ENCODE assay signal across 28 mouse cellular contexts in the genomic region with DNA sequence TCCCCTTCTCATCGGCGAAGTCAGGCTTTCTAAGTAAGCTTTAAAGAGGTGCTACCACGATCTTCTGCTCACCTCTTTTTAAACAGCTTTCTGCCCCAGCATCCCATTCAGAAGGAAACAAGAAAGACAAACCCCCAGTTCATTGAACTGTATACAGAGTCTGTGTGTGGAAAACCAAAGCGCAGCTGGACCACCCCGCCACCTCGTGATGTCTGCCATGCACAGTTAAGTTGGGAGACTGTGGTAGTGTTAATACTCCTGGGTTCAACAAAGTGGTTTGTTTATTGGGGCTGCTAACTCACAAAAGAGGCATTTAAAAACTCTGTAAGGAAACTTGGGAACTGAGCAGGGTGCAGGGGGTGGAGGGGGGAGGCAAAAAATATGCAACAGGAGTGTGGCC. TPM values are rescaled to one million over a fixed set of nuclear protein-coding genes. Genes with fewer than 3 reads are reported as not detected.
A peak's percentile ranks its signal among the peaks of the same experiment; 100 is the strongest.
DNase-seq lines count a peak whose midpoint lies in the region; ATAC-seq and TF ChIP-seq lines count a peak whose summit lies in the region.
"Had no signal": no experiment of that assay in that cellular context is flagged by ENCODE, and none has a peak within 500 bp of the region (broad histone marks: within the 10 kb centered on the region; RNA-seq: fewer than 3 reads in every experiment).

No protein-coding gene starts in this region.

- H3K4me1 ChIP-seq in heart, embryonic 12.5 days (replicated peaks): peaks cover 92% of the 10 kb centered on the region
- no peaks in the 10 kb centered on the region for H3K4me1 ChIP-seq in hindbrain, postnatal 0 days (ENCODE audit: insufficient read depth, low read length)
- 0 out of 2 replicates have a peak, but pooled peaks cover 5% of the 10 kb centered on the region for H3K4me1 ChIP-seq in hindbrain, embryonic 12.5 days
- H3K4me1 ChIP-seq in limb, embryonic 10.5 days: peaks cover 16% of the 10 kb centered on the region; the same call in 1 of the 2 replicates
- peaks cover 41% of the 10 kb centered on the region for H3K4me1 ChIP-seq in limb, embryonic 12.5 days (replicated peaks)
- peaks cover 8% of the 10 kb centered on the region; the same call in 1 of the 2 replicates for H3K4me1 ChIP-seq in midbrain, embryonic 13.5 days (replicated peaks)
- H3K4me1 ChIP-seq: hindbrain, embryonic 13.5 days; neural tube, embryonic 15.5 days had no signal

- H3K4me2 ChIP-seq in heart, embryonic 12.5 days: no peak overlapping the region
- H3K4me2 ChIP-seq in hindbrain, postnatal 0 days (ENCODE audit: low read depth, low read length): no peak overlapping the region
- H3K4me2 ChIP-seq in hindbrain, embryonic 12.5 days (replicated peaks): no peak overlapping the region
- H3K4me2 ChIP-seq in limb, embryonic 12.5 days: peak overlapping the region; percentile 10
- H3K4me2 ChIP-seq in midbrain, embryonic 13.5 days (replicated peaks): no peak overlapping the region
- H3K4me2 ChIP-seq: hindbrain, embryonic 13.5 days; kidney, embryonic 15.5 days; liver, embryonic 11.5 days; neural tube, embryonic 15.5 days had no signal

- no peak for DNase-seq in heart, adult 11 months
- DNase-seq in hindbrain, postnatal 0 days (ENCODE audit: low spot score): no peak
- no peak for DNase-seq in limb, embryonic 10.5 days (ENCODE audit: low spot score)
- no peak for DNase-seq in adrenal gland, postnatal 25 days
- DNase-seq: adrenal gland, adult 2 months; B cell, adult 2 months; cerebellum, adult 8-10 months; cerebellum, postnatal 25 days; gastrocnemius, postnatal 10 days; lung, postnatal 4 days; midbrain, embryonic 14.5 days; retina, postnatal 1 day; right cerebral cortex, postnatal 14 days; thymus, postnatal 14 days had no signal

- H3K9ac ChIP-seq in heart, embryonic 12.5 days: no peak overlapping the region
- H3K9ac ChIP-seq in hindbrain, postnatal 0 days (replicated peaks; ENCODE audit: low read length): no peak overlapping the region
- no peak overlapping the region for H3K9ac ChIP-seq in hindbrain, embryonic 12.5 days
- no peak overlapping the region for H3K9ac ChIP-seq in limb, embryonic 12.5 days (replicated peaks)
- H3K9ac ChIP-seq in midbrain, embryonic 13.5 days (replicated peaks): no peak overlapping the region
- H3K9ac ChIP-seq: hindbrain, embryonic 13.5 days; kidney, embryonic 15.5 days; neural tube, embryonic 15.5 days had no signal

- peak overlapping the region; percentile 12 for H3K27ac ChIP-seq in heart, embryonic 12.5 days (ENCODE audit: poor library complexity, severe bottlenecking)
- no peak overlapping the region for H3K27ac ChIP-seq in hindbrain, postnatal 0 days
- H3K27ac ChIP-seq in hindbrain, embryonic 12.5 days: no peak overlapping the region
- H3K27ac ChIP-seq in limb, embryonic 10.5 days: peak overlapping the region; percentile 53; the same call in 1 of the 2 replicates
- H3K27ac ChIP-seq in limb, embryonic 12.5 days: peak overlapping the region; percentile 80
- H3K27ac ChIP-seq in midbrain, embryonic 13.5 days: no peak overlapping the region
- H3K27ac ChIP-seq: hindbrain, embryonic 13.5 days; left cerebral cortex, adult 2 months; neural tube, embryonic 15.5 days had no signal

- no peak overlapping the region for H3K4me3 ChIP-seq in heart, embryonic 12.5 days
- H3K4me3 ChIP-seq in hindbrain, postnatal 0 days (ENCODE audit: low read length): no peak overlapping the region
- H3K4me3 ChIP-seq in hindbrain, embryonic 12.5 days: no peak overlapping the region
- no peak overlapping the region for H3K4me3 ChIP-seq in limb, embryonic 10.5 days
- no peak overlapping the region for H3K4me3 ChIP-seq in limb, embryonic 12.5 days (replicated peaks)
- no peak overlapping the region for H3K4me3 ChIP-seq in midbrain, embryonic 13.5 days (replicated peaks)
- H3K4me3 ChIP-seq: hindbrain, embryonic 13.5 days; kidney, embryonic 15.5 days; left cerebral cortex, adult 2 months; megakaryocyte, embryonic 14.5 days; neural tube, embryonic 15.5 days had no signal

- 80% methylated on average over 6 of the region's 6 CpGs for WGBS in heart, embryonic 12.5 days
- 73% methylated on average over 6 of the region's 6 CpGs for WGBS in hindbrain, postnatal 0 days
- WGBS in hindbrain, embryonic 12.5 days: 73% methylated on average over 6 of the region's 6 CpGs
- WGBS in limb, embryonic 10.5 days: 93% methylated on average over 6 of the region's 6 CpGs
- 52% methylated on average over 6 of the region's 6 CpGs for WGBS in limb, embryonic 12.5 days
- 63% methylated on average over 6 of the region's 6 CpGs for WGBS in midbrain, embryonic 13.5 days

- H3K9me3 ChIP-seq in heart, embryonic 12.5 days (replicated peaks): no peaks in the 10 kb centered on the region
- no peaks in the 10 kb centered on the region for H3K9me3 ChIP-seq in hindbrain, postnatal 0 days (ENCODE audit: low read length)
- H3K9me3 ChIP-seq in hindbrain, embryonic 12.5 days (replicated peaks): no peaks in the 10 kb centered on the region
- H3K9me3 ChIP-seq in limb, embryonic 10.5 days (replicated peaks): no peaks in the 10 kb centered on the region
- H3K9me3 ChIP-seq in limb, embryonic 12.5 days: no peaks in the 10 kb centered on the region
- H3K9me3 ChIP-seq in midbrain, embryonic 13.5 days: no peaks in the 10 kb centered on the region
- H3K9me3 ChIP-seq: hindbrain, embryonic 13.5 days; kidney, embryonic 15.5 days; megakaryocyte, embryonic 14.5 days; neural tube, embryonic 15.5 days had no signal

- H3K27me3 ChIP-seq in heart, embryonic 12.5 days (replicated peaks): no peaks in the 10 kb centered on the region
- no peaks in the 10 kb centered on the region for H3K27me3 ChIP-seq in hindbrain, postnatal 0 days (ENCODE audit: insufficient read depth, low read length)
- H3K27me3 ChIP-seq in hindbrain, embryonic 12.5 days: no peaks in the 10 kb centered on the region
- no peaks in the 10 kb centered on the region for H3K27me3 ChIP-seq in limb, embryonic 10.5 days (ENCODE audit: low read depth, poor library complexity, severe bottlenecking)
- no peaks in the 10 kb centered on the region for H3K27me3 ChIP-seq in limb, embryonic 12.5 days
- H3K27me3 ChIP-seq in midbrain, embryonic 13.5 days: no peaks in the 10 kb centered on the region
- H3K27me3 ChIP-seq: CH12.LX; hindbrain, embryonic 13.5 days; kidney, embryonic 15.5 days; megakaryocyte, embryonic 14.5 days; neural tube, embryonic 15.5 days had no signal

- TF ChIP-seq CTCF in hindbrain, postnatal 0 days (IDR thresholded peaks at IDR 0.05; ENCODE audit: low read depth): no peak

- H3K36me3 ChIP-seq in heart, embryonic 12.5 days: peaks cover 5% of the 10 kb centered on the region; the same call in 1 of the 2 replicates
- H3K36me3 ChIP-seq in hindbrain, postnatal 0 days (ENCODE audit: insufficient read depth, low read length): no peaks in the 10 kb centered on the region
- no peaks in the 10 kb centered on the region for H3K36me3 ChIP-seq in hindbrain, embryonic 12.5 days
- H3K36me3 ChIP-seq in limb, embryonic 10.5 days: 0 out of 2 replicates have a peak, but pooled peaks cover 5% of the 10 kb centered on the region
- peaks cover 23% of the 10 kb centered on the region; the same call in 1 of the 2 replicates for H3K36me3 ChIP-seq in limb, embryonic 12.5 days
- no peaks in the 10 kb centered on the region for H3K36me3 ChIP-seq in midbrain, embryonic 13.5 days
- H3K36me3 ChIP-seq: hindbrain, embryonic 13.5 days; neural tube, embryonic 15.5 days had no signal

- no peak for ATAC-seq in heart, embryonic 12.5 days (ENCODE audit: insufficient number of reproducible peaks, low FRiP score)
- ATAC-seq in hindbrain, postnatal 0 days: peak; percentile 62; the same call in 1 of the 2 replicates
- no peak for ATAC-seq in hindbrain, embryonic 12.5 days (ENCODE audit: low FRiP score)
- ATAC-seq in limb, embryonic 12.5 days (ENCODE audit: insufficient number of reproducible peaks, insufficient read depth, low FRiP score, low TSS enrichment, low read depth): peak; percentile 84
- no peak for ATAC-seq in midbrain, embryonic 13.5 days
- ATAC-seq: activated CD4-positive, CD25-positive, alpha-beta regulatory T cell, adult 4 months; forebrain, embryonic 16.5 days; intestine, postnatal 0 days had no signal

RNA-seq across cellular contexts. Expression of gene Creb3l2, which starts 49.7 kb away (rescaled TPM):
- polyA plus RNA-seq in heart, embryonic 12.5 days (2016; fragmentation: Nextera tagmentation; extraction: Ambion mirVana): 49.4 and 52.2 TPM in 2 replicates
- total RNA-seq in hindbrain, postnatal 0 days (2014; rRNA removed): 5.5 and 6.3 TPM in 2 replicates
- polyA plus RNA-seq in hindbrain, postnatal 0 days (2015; fragmentation: Nextera tagmentation; extraction: Ambion mirVana): 1.9 and 2.2 TPM in 2 replicates
- polyA plus RNA-seq in hindbrain, embryonic 12.5 days (2016; fragmentation: Nextera tagmentation; extraction: Ambion mirVana): 14.9 and 16.7 TPM in 2 replicates
- 9.6 and 17.2 TPM in 2 replicates for polyA plus RNA-seq in limb, embryonic 10.5 days (2016; fragmentation: Nextera tagmentation; extraction: Ambion mirVana)
- polyA plus RNA-seq in limb, embryonic 12.5 days (2016; fragmentation: Nextera tagmentation; extraction: Ambion mirVana): 26.4 and 30.7 TPM in 2 replicates
- 78.9 and 95.9 TPM in 2 replicates for total RNA-seq in adrenal gland, postnatal 25 days (2021)
- polyA plus RNA-seq in midbrain, embryonic 13.5 days (2015; fragmentation: Nextera tagmentation; extraction: Ambion mirVana): 2.6 and 3.3 TPM in 2 replicates

Comparison
In these comparisons a context has a peak if more than half of its experiments do, and no peak if none do; other contexts are left out.
1. ATAC-seq: peak in hindbrain, postnatal 0 days (single experiment) and limb, embryonic 12.5 days (single experiment); none in heart, embryonic 12.5 days (single experiment), hindbrain, embryonic 12.5 days (single experiment) and midbrain, embryonic 13.5 days (single experiment).
2. H3K27ac ChIP-seq: peak in heart, embryonic 12.5 days (single experiment), limb, embryonic 10.5 days (single experiment) and limb, embryonic 12.5 days (single experiment); none in hindbrain, postnatal 0 days (single experiment), hindbrain, embryonic 12.5 days (single experiment) and midbrain, embryonic 13.5 days (single experiment).